Mouse (Mus musculus): ENCODE data around the gene Stard3. TPM values are rescaled to one million over a fixed set of nuclear protein-coding genes. Genes with fewer than 3 reads are reported as not detected.

The Stard3 gene
- total RNA-seq, 2 experiments from 2014 or later = 22.6 to 24.8 TPM

Other genes starting within 250 kb of the Stard3 start
- 10 to 100 TPM; 29.9 to 38.4 TPM for gene Fbxl20, start 208.0 kb upstream of the Stard3 start, total RNA-seq (2021)
- 10 to 100 TPM; 44.8 to 51.3 TPM for gene Med1, start 165.1 kb upstream of the Stard3 start, total RNA-seq (2021)
- gene Cdk12, start 155.3 kb upstream of the Stard3 start, total RNA-seq (2021) = 10 to 100 TPM; 36.9 to 37.2 TPM
- gene Neurod2, start 28.7 kb upstream of the Stard3 start, total RNA-seq (2021) = 100 to 1,000 TPM; 113 to 124 TPM
- gene Ppp1r1b, start 10.0 kb upstream of the Stard3 start, total RNA-seq (2021) = 10 to 100 TPM; 33.6 to 46.7 TPM
- 1 to 10 TPM in 1 of 2 experiments, under 1 TPM in 1; 0.94 to 1.3 TPM for gene Tcap, start 25.4 kb downstream of the Stard3 start, total RNA-seq (2021)
- under 1 TPM; 0.28 to 0.38 TPM for gene Pnmt, start 28.1 kb downstream of the Stard3 start, total RNA-seq (2021)
- 10 to 100 TPM; 10.0 to 10.1 TPM for gene Pgap3, start 42.1 kb downstream of the Stard3 start, total RNA-seq (2021)
- gene Erbb2, start 54.1 kb downstream of the Stard3 start, total RNA-seq (2021) = 1 to 10 TPM; 2.4 to 2.9 TPM
- 100 to 1,000 TPM in 1 of 2 experiments, 10 to 100 TPM in 1; 87.7 to 102 TPM for gene Mien1, start 80.6 kb downstream of the Stard3 start, total RNA-seq (2021)
- 1 to 10 TPM; 1.1 to 1.6 TPM for gene Grb7, start 88.0 kb downstream of the Stard3 start, total RNA-seq (2021)
- under 1 TPM in 1 of 2 experiments, not detected in 1; 0.21 TPM for gene Ikzf3, start 187.7 kb downstream of the Stard3 start, total RNA-seq (2021)
- under 1 TPM in 1 of 2 experiments, not detected in 1; 0.31 TPM for gene Zpbp2, start 192.7 kb downstream of the Stard3 start, total RNA-seq (2021)
- gene Ormdl3, start 229.0 kb downstream of the Stard3 start, total RNA-seq (2021) = 10 to 100 TPM; 49.1 to 57.6 TPM
- gene Lrrc3c, start 239.9 kb downstream of the Stard3 start, total RNA-seq (2021) = not detected

Data from layer of hippocampus, postnatal 14 days (tissue).